Mouse (Mus musculus): ENCODE measurements around the gene Artn. TPM values are rescaled to one million over a fixed set of nuclear protein-coding genes. Genes with fewer than 3 reads are reported as not detected.

The Artn gene
- polyA plus RNA-seq, 1 experiment = 0.27 TPM

- DNase-seq = no peak
- Histone ChIP-seq H3K4me3 (ENCODE audit: control insufficient read depth, insufficient read depth, low read length) (no peak overlapping the region), H3K4me1 (replicated peaks; ENCODE audit: control insufficient read depth, insufficient read depth, low read length) (peaks cover 3% of the 10 kb centered on the region; the same call in 1 of the 2 replicates), H3K27me3 (ENCODE audit: control insufficient read depth, insufficient read depth, low read length) (no peaks in the 10 kb centered on the region; the same call in 1 of the 2 replicates), H3K36me3 (ENCODE audit: control insufficient read depth, insufficient read depth, low read length) (no peaks in the 10 kb centered on the region), H3K27ac (ENCODE audit: control insufficient read depth, insufficient read depth, low read length) (no peak overlapping the region)
- TF ChIP-seq POLR2A (IDR thresholded peaks at IDR 0.05; ENCODE audit: control insufficient read depth, extremely low read depth, insufficient read depth, low read length, poor library complexity) (no peak), CTCF (IDR thresholded peaks at IDR 0.05; ENCODE audit: borderline replicate concordance, control insufficient read depth, extremely low read depth, insufficient read depth, low read length, poor library complexity) (no peak)
- WGBS = 88% methylated on average over 2 of the region's 2 CpGs
Observed at GRCm38 (mm10) chr4:117923450-117923849, 6.1 kb downstream of the Artn start.

- no peak for TF ChIP-seq POLR2A (IDR thresholded peaks at IDR 0.05; ENCODE audit: control insufficient read depth, extremely low read depth, insufficient read depth, low read length, poor library complexity)
- 94% methylated on average over 2 of the region's 2 CpGs for WGBS
- Histone ChIP-seq H3K36me3 (ENCODE audit: control insufficient read depth, insufficient read depth, low read length) (no peaks in the 10 kb centered on the region), H3K4me3 (ENCODE audit: control insufficient read depth, insufficient read depth, low read length) (no peak overlapping the region), H3K27me3 (ENCODE audit: control insufficient read depth, insufficient read depth, low read length) (no peaks in the 10 kb centered on the region; the same call in 1 of the 2 replicates), H3K4me1 (replicated peaks; ENCODE audit: control insufficient read depth, insufficient read depth, low read length) (no peaks in the 10 kb centered on the region; the same call in 1 of the 2 replicates), H3K27ac (ENCODE audit: control insufficient read depth, insufficient read depth, low read length) (no peak overlapping the region)
- no peak for DNase-seq
Observed at GRCm38 (mm10) chr4:117921358-117921757, 8.2 kb downstream of the Artn start.

GRCm38 (mm10) chr4:117918762-117919161, 10.8 kb downstream of the Artn start:
- WGBS = 35% methylated on average over 5 of the region's 5 CpGs
- DNase-seq = no peak
- peaks cover 11% of the 10 kb centered on the region for H3K4me1 ChIP-seq (replicated peaks; ENCODE audit: control insufficient read depth, insufficient read depth, low read length)
- H3K27me3 ChIP-seq (ENCODE audit: control insufficient read depth, insufficient read depth, low read length) = no peaks in the 10 kb centered on the region
- H3K36me3 ChIP-seq (ENCODE audit: control insufficient read depth, insufficient read depth, low read length) = no peaks in the 10 kb centered on the region
- TF ChIP-seq CTCF (IDR thresholded peaks at IDR 0.05; ENCODE audit: borderline replicate concordance, control insufficient read depth, extremely low read depth, insufficient read depth, low read length, poor library complexity) (no peak), POLR2A (IDR thresholded peaks at IDR 0.05; ENCODE audit: control insufficient read depth, extremely low read depth, insufficient read depth, low read length, poor library complexity) (no peak)
- H3K27ac ChIP-seq (ENCODE audit: control insufficient read depth, insufficient read depth, low read length) = no peak overlapping the region
- H3K4me3 ChIP-seq (ENCODE audit: control insufficient read depth, insufficient read depth, low read length) = no peak overlapping the region

GRCm38 (mm10) chr4:117918261-117918660, 11.3 kb downstream of the Artn start:
- DNase-seq = no peak
- no peak for TF ChIP-seq CTCF (IDR thresholded peaks at IDR 0.05; ENCODE audit: borderline replicate concordance, control insufficient read depth, extremely low read depth, insufficient read depth, low read length, poor library complexity)
- H3K4me1 ChIP-seq (replicated peaks; ENCODE audit: control insufficient read depth, insufficient read depth, low read length) = peaks cover 15% of the 10 kb centered on the region
- no peak overlapping the region for H3K4me3 ChIP-seq (ENCODE audit: control insufficient read depth, insufficient read depth, low read length)
- no peak overlapping the region for H3K27ac ChIP-seq (ENCODE audit: control insufficient read depth, insufficient read depth, low read length)
- H3K27me3 ChIP-seq (ENCODE audit: control insufficient read depth, insufficient read depth, low read length) = no peaks in the 10 kb centered on the region
- 77% methylated on average over 3 of the region's 3 CpGs for WGBS
- no peaks in the 10 kb centered on the region for H3K36me3 ChIP-seq (ENCODE audit: control insufficient read depth, insufficient read depth, low read length)

GRCm38 (mm10) chr4:117917847-117918246, 11.7 kb downstream of the Artn start:
- Histone ChIP-seq H3K27ac (ENCODE audit: control insufficient read depth, insufficient read depth, low read length) (no peak overlapping the region), H3K27me3 (ENCODE audit: control insufficient read depth, insufficient read depth, low read length) (no peaks in the 10 kb centered on the region), H3K4me3 (ENCODE audit: control insufficient read depth, insufficient read depth, low read length) (no peak overlapping the region), H3K36me3 (ENCODE audit: control insufficient read depth, insufficient read depth, low read length) (no peaks in the 10 kb centered on the region), H3K4me1 (replicated peaks; ENCODE audit: control insufficient read depth, insufficient read depth, low read length) (peaks cover 15% of the 10 kb centered on the region)
- DNase-seq = no peak
- WGBS = 95% methylated on average over 4 of the region's 4 CpGs
- TF ChIP-seq POLR2A (IDR thresholded peaks at IDR 0.05; ENCODE audit: control insufficient read depth, extremely low read depth, insufficient read depth, low read length, poor library complexity) (no peak), CTCF (IDR thresholded peaks at IDR 0.05; ENCODE audit: borderline replicate concordance, control insufficient read depth, extremely low read depth, insufficient read depth, low read length, poor library complexity) (no peak)

GRCm38 (mm10) chr4:117917402-117917801, 12.2 kb downstream of the Artn start:
- no peak overlapping the region for H3K27ac ChIP-seq (ENCODE audit: control insufficient read depth, insufficient read depth, low read length)
- no peaks in the 10 kb centered on the region for H3K36me3 ChIP-seq (ENCODE audit: control insufficient read depth, insufficient read depth, low read length)
- H3K4me1 ChIP-seq (replicated peaks; ENCODE audit: control insufficient read depth, insufficient read depth, low read length) = peaks cover 15% of the 10 kb centered on the region
- no peak overlapping the region for H3K4me3 ChIP-seq (ENCODE audit: control insufficient read depth, insufficient read depth, low read length)
- TF ChIP-seq POLR2A (IDR thresholded peaks at IDR 0.05; ENCODE audit: control insufficient read depth, extremely low read depth, insufficient read depth, low read length, poor library complexity) = no peak
- no peak for TF ChIP-seq CTCF (IDR thresholded peaks at IDR 0.05; ENCODE audit: borderline replicate concordance, control insufficient read depth, extremely low read depth, insufficient read depth, low read length, poor library complexity)
- WGBS = 98% methylated on average over 4 of the region's 4 CpGs
- no peak for DNase-seq
- no peaks in the 10 kb centered on the region for H3K27me3 ChIP-seq (ENCODE audit: control insufficient read depth, insufficient read depth, low read length)

GRCm38 (mm10) chr4:117916386-117916785, 13.2 kb downstream of the Artn start:
- WGBS = 71% methylated on average over 5 of the region's 5 CpGs
- TF ChIP-seq CTCF (IDR thresholded peaks at IDR 0.05; ENCODE audit: borderline replicate concordance, control insufficient read depth, extremely low read depth, insufficient read depth, low read length, poor library complexity) (no peak), POLR2A (IDR thresholded peaks at IDR 0.05; ENCODE audit: control insufficient read depth, extremely low read depth, insufficient read depth, low read length, poor library complexity) (no peak)
- H3K36me3 ChIP-seq (ENCODE audit: control insufficient read depth, insufficient read depth, low read length) = no peaks in the 10 kb centered on the region
- H3K4me3 ChIP-seq (ENCODE audit: control insufficient read depth, insufficient read depth, low read length) = no peak overlapping the region
- no peaks in the 10 kb centered on the region for H3K27me3 ChIP-seq (ENCODE audit: control insufficient read depth, insufficient read depth, low read length)
- H3K27ac ChIP-seq (ENCODE audit: control insufficient read depth, insufficient read depth, low read length) = no peak overlapping the region
- peaks cover 15% of the 10 kb centered on the region for H3K4me1 ChIP-seq (replicated peaks; ENCODE audit: control insufficient read depth, insufficient read depth, low read length)
- DNase-seq = no peak

Measured in thymus, adult 2 months (tissue).